Mouse (Mus musculus): ENCODE measurements around the gene Scnn1a. TPM values are rescaled to one million over a fixed set of nuclear protein-coding genes. Genes with fewer than 3 reads are reported as not detected.

The Scnn1a gene
- total and polyA plus RNA-seq, 2 experiments from 2014 or later, result 1.2 to 1.7 TPM

DNA sequence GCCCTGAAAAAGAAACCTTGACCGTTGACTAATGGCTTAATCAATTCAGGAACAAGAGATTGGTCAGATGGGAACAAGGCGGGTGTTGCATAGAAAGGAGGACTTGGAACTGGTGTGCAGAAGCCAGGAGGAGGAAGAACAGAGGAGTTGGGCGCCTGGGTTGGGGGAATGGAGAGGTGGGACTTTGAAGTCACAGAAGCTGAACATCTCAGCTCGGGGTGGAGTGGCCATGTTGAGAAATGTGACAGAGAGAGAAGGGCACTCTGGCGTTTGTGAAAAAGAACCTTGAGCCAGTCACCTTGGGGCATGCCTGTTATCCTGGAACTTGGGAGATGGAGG is 31.6 kb downstream of the Scnn1a start:
- Histone ChIP-seq H3K27me3 (ENCODE audit: insufficient read depth, low read length) (no peaks in the 10 kb centered on the region), H3K9me3 (ENCODE audit: low read length) (no peaks in the 10 kb centered on the region), H3K36me3 (ENCODE audit: insufficient read depth, low read length) (no peaks in the 10 kb centered on the region), H3K4me3 (ENCODE audit: low read length) (no peak overlapping the region), H3K27ac (no peak overlapping the region), H3K9ac (replicated peaks; ENCODE audit: low read length) (no peak overlapping the region), H3K4me2 (ENCODE audit: low read depth, low read length) (no peak overlapping the region), H3K4me1 (ENCODE audit: insufficient read depth, low read length) (peaks cover 15% of the 10 kb centered on the region; the same call in 1 of the 2 replicates)
- DNase-seq (ENCODE audit: low spot score) (no peak), ATAC-seq (no peak)
- no peak for TF ChIP-seq CTCF (IDR thresholded peaks at IDR 0.05; ENCODE audit: low read depth)
- 74% methylated on average over 5 of the region's 5 CpGs for WGBS

- WGBS, result 55% methylated on average over 4 of the region's 4 CpGs
- no peak for ATAC-seq
- Histone ChIP-seq H3K36me3 (ENCODE audit: insufficient read depth, low read length) (0 out of 2 replicates have a peak, but pooled peaks cover 6% of the 10 kb centered on the region), H3K9me3 (ENCODE audit: low read length) (no peaks in the 10 kb centered on the region), H3K4me2 (ENCODE audit: low read depth, low read length) (no peak overlapping the region), H3K9ac (replicated peaks; ENCODE audit: low read length) (no peak overlapping the region), H3K27me3 (ENCODE audit: insufficient read depth, low read length) (no peaks in the 10 kb centered on the region), H3K4me3 (ENCODE audit: low read length) (no peak overlapping the region), H3K27ac (no peak overlapping the region), H3K4me1 (ENCODE audit: insufficient read depth, low read length) (peaks cover 15% of the 10 kb centered on the region; the same call in 1 of the 2 replicates)
- no peak for TF ChIP-seq CTCF (IDR thresholded peaks at IDR 0.05; ENCODE audit: low read depth)
- no peak for DNase-seq (ENCODE audit: low spot score)
These were observed 32.4 kb downstream of the Scnn1a start for GRCm38 (mm10) chr6:125352811-125353210.

- H3K27me3 ChIP-seq (ENCODE audit: insufficient read depth, low read length), result no peaks in the 10 kb centered on the region
- no peak for ATAC-seq
- whole genome bisulfite sequencing, result 84% methylated on average over 11 of the region's 11 CpGs
- no peak overlapping the region for H3K4me2 ChIP-seq (ENCODE audit: low read depth, low read length)
- no peak overlapping the region for H3K4me3 ChIP-seq (ENCODE audit: low read length)
- H3K9me3 ChIP-seq (ENCODE audit: low read length), result no peaks in the 10 kb centered on the region
- H3K27ac ChIP-seq, result no peak overlapping the region
- H3K9ac ChIP-seq (replicated peaks; ENCODE audit: low read length), result no peak overlapping the region
- no peak for TF ChIP-seq CTCF (IDR thresholded peaks at IDR 0.05; ENCODE audit: low read depth)
- H3K36me3 ChIP-seq (ENCODE audit: insufficient read depth, low read length), result 0 out of 2 replicates have a peak, but pooled peaks cover 6% of the 10 kb centered on the region
- H3K4me1 ChIP-seq (ENCODE audit: insufficient read depth, low read length), result peaks cover 15% of the 10 kb centered on the region; the same call in 1 of the 2 replicates
- DNase-seq (ENCODE audit: low spot score), result no peak
These were observed 32.8 kb downstream of the Scnn1a start for GRCm38 (mm10) chr6:125353221-125353620.

GRCm38 (mm10) chr6:125353655-125354054 is 33.2 kb downstream of the Scnn1a start:
- ATAC-seq, result no peak
- WGBS, result 95% methylated on average over 4 of the region's 4 CpGs

DNA sequence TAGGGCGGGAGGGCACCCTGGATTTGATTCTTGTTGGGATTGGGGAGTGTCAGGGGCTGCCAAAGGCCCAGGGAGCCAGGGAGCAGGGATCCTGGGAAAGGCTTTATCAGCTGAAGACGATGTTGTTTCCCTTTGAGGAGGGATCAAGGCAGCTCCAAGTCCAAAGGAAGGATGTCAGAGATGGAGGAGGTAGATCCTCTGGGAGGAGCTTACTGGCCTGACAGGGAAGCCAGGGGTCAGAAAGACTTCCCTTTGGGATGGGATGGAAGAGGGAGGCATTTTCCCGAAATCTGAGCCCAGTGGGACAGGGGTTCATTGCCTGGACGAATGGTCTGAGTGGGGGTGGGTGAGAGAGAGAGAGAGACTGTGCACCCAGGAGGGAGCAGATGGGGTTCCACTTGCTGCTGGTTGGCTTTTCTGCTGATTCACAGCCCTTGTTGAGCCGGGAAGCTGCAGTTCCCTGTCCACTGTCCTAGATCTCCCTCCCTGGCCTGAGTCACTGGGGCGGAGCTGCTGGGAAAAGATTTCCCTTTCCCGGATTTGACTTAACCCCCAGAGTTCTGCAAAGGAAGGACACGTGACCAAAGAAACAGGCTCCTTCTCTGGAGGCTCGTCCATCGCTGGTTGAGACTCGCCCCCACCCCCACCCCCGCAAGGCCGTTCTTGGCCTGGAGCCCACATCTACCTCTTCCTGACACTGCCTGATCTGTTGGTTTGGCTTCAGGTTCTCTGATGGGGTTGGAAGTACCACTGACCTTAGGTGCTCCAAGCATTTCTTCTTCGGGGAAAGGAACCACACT is 34.1 kb downstream of the Scnn1a start:
- Histone ChIP-seq H3K36me3 (ENCODE audit: insufficient read depth, low read length) (0 out of 2 replicates have a peak, but pooled peaks cover 6% of the 10 kb centered on the region), H3K4me3 (ENCODE audit: low read length) (no peak overlapping the region), H3K9ac (replicated peaks; ENCODE audit: low read length) (no peak overlapping the region), H3K4me2 (ENCODE audit: low read depth, low read length) (peak overlapping the region; percentile 27), H3K27ac (peak overlapping the region; percentile 45), H3K27me3 (ENCODE audit: insufficient read depth, low read length) (no peaks in the 10 kb centered on the region), H3K9me3 (ENCODE audit: low read length) (no peaks in the 10 kb centered on the region), H3K4me1 (ENCODE audit: insufficient read depth, low read length) (peaks cover 15% of the 10 kb centered on the region; the same call in 1 of the 2 replicates)
- 15% methylated on average over 14 of the region's 14 CpGs for WGBS
- TF ChIP-seq CTCF (IDR thresholded peaks at IDR 0.05; ENCODE audit: low read depth), result no peak
- no peak for DNase-seq (ENCODE audit: low spot score)
- ATAC-seq, result 0 out of 2 replicates have a peak, but pooled peaks have one; percentile 36

More at GRCm38 (mm10) chr6:125353655-125354054, 33.2 kb downstream of the Scnn1a start:
- Histone ChIP-seq H3K9me3 (ENCODE audit: low read length) (no peaks in the 10 kb centered on the region), H3K4me2 (ENCODE audit: low read depth, low read length) (no peak overlapping the region), H3K4me1 (ENCODE audit: insufficient read depth, low read length) (peaks cover 15% of the 10 kb centered on the region; the same call in 1 of the 2 replicates), H3K27ac (no peak overlapping the region), H3K27me3 (ENCODE audit: insufficient read depth, low read length) (no peaks in the 10 kb centered on the region), H3K4me3 (ENCODE audit: low read length) (no peak overlapping the region), H3K36me3 (ENCODE audit: insufficient read depth, low read length) (0 out of 2 replicates have a peak, but pooled peaks cover 6% of the 10 kb centered on the region), H3K9ac (replicated peaks; ENCODE audit: low read length) (no peak overlapping the region)
- TF ChIP-seq CTCF (IDR thresholded peaks at IDR 0.05; ENCODE audit: low read depth), result no peak
- no peak for DNase-seq (ENCODE audit: low spot score)

- Histone ChIP-seq H3K4me3 (ENCODE audit: low read length) (no peak overlapping the region), H3K27me3 (ENCODE audit: insufficient read depth, low read length) (no peaks in the 10 kb centered on the region), H3K27ac (peak overlapping the region; percentile 26; the same call in 1 of the 2 replicates), H3K4me2 (ENCODE audit: low read depth, low read length) (peak overlapping the region; percentile 27), H3K4me1 (ENCODE audit: insufficient read depth, low read length) (peaks cover 15% of the 10 kb centered on the region; the same call in 1 of the 2 replicates), H3K9me3 (ENCODE audit: low read length) (no peaks in the 10 kb centered on the region), H3K9ac (replicated peaks; ENCODE audit: low read length) (no peak overlapping the region), H3K36me3 (ENCODE audit: insufficient read depth, low read length) (0 out of 2 replicates have a peak, but pooled peaks cover 6% of the 10 kb centered on the region)
- ATAC-seq (no peak), DNase-seq (ENCODE audit: low spot score) (no peak)
- WGBS, result 11% methylated on average over 10 of the region's 10 CpGs
- no peak for TF ChIP-seq CTCF (IDR thresholded peaks at IDR 0.05; ENCODE audit: low read depth)
These were observed 34.8 kb downstream of the Scnn1a start for GRCm38 (mm10) chr6:125355197-125355741.
